Mouse (Mus musculus): ENCODE results near the gene Rrp8. TPM values are rescaled to one million over a fixed set of nuclear protein-coding genes. Genes with fewer than 3 reads are reported as not detected.
"Not testable (repeated sequence)": the region's sequence is repeated elsewhere in the genome, so short reads cannot be mapped to it uniquely, and the experiment has no call there.

Gene Rrp8
- polyA plus RNA-seq, 1 experiment from 2014 or later = 21.2 TPM

DNA sequence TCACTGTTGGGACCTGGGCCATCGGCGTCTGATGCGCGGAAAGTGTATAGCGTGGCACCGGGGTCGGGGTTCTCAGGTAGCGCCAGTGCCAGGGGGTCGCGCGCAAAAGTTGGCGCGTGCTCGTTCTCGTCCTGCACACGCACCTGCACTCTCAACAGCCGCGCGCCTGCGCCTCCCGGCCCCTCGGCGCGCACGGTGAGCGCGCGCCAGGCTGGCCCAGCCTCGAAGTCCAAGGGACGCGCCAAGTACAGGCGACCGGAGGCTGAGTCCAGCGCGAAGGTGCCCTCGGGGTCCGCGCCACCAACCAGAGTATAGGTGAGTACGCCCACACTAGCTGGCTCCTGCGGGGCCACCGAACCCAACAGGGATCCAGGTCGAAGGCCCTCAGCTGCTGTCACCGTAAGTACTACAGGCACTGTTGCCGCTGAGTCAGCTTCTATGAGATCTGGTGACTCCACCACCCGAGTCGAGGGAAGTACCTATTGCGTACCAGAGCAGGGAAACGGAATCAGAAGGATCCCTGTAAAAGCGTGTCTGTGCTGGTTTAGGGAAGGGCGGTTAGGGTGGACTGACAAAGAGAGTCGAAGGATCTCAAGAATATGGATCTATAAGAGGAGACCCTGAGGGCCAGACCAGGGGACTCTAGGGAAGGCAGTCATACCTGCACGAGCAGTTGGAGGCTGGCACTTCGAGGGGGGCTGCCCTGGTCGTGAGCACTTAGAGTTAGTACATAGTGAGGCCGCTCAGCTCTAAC is 25.5 kb upstream of the Rrp8 start:
- H3K79me2 ChIP-seq (ENCODE audit: inconsistent target) = no peaks in the 10 kb centered on the region
- no peak overlapping the region for H3K27ac ChIP-seq
- no peaks in the 10 kb centered on the region for H3K36me3 ChIP-seq (ENCODE audit: inconsistent target)
- H3K4me3 ChIP-seq (ENCODE audit: inconsistent target) = no peak overlapping the region
- 48% methylated on average over 55 of the region's 55 CpGs for WGBS (ENCODE audit: missing documents)

- WGBS (ENCODE audit: missing documents) = 40% methylated on average over 46 of the region's 51 CpGs
- Histone ChIP-seq H3K4me3 (ENCODE audit: inconsistent target) (no peak overlapping the region), H3K79me2 (ENCODE audit: inconsistent target) (no peaks in the 10 kb centered on the region), H3K36me3 (ENCODE audit: inconsistent target) (no peaks in the 10 kb centered on the region), H3K27ac (no peak overlapping the region)
Observed at GRCm38 (mm10) chr7:105761813-105762484, 24.8 kb upstream of the Rrp8 start.

DNA sequence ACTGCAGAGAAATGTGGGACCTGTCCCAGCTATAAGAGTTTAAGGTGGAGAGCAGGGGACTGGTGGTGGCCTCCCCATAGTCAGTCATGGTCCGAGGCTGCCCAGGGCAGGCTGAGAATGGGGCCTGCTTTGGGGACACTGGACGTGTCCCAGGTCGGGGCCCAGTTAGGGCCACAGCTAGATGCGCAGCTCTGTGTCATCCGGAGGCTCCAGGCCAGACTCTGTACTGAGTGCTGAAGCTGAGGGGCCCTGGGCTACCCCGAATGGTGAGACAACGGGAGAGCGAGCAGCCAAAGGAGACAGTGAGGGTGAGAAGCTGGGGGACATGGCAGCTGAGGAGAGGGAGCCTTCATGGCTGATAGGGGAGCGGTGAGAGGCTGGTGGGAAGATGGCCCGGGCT is 16.1 kb upstream of the Rrp8 start:
- no peak overlapping the region for H3K27ac ChIP-seq
- peaks cover 19% of the 10 kb centered on the region; the same call in 1 of the 2 replicates for H3K36me3 ChIP-seq (ENCODE audit: inconsistent target)
- 93% methylated on average over 10 of the region's 10 CpGs for WGBS (ENCODE audit: missing documents)
- peaks cover 27% of the 10 kb centered on the region for H3K79me2 ChIP-seq (ENCODE audit: inconsistent target)
- no peak overlapping the region for H3K4me3 ChIP-seq (ENCODE audit: inconsistent target)

DNA sequence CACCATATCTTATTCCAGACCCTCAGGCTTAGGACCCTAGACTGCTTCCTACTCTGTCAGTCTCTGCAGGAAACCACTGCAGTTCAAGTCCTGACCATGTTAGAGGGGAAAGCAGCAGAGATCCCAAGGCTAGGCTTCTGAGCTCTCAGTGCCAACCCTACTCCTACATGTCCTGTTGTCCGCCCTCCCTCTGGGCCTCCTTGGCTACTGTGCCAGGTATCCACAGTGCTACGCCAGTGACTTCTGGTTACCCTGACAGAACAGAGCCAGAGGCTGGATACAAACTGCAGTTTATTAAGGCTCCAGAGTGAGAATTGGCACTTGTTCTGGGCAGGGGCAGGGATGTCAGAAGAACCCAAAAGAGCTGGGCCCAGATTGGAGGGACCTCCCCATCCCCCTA is 15.5 kb upstream of the Rrp8 start:
- Histone ChIP-seq H3K36me3 (ENCODE audit: inconsistent target) (peaks cover 24% of the 10 kb centered on the region; the same call in 1 of the 2 replicates), H3K79me2 (ENCODE audit: inconsistent target) (peaks cover 27% of the 10 kb centered on the region), H3K4me3 (ENCODE audit: inconsistent target) (no peak overlapping the region), H3K27ac (no peak overlapping the region)
- 96% methylated on average over 2 of the region's 2 CpGs for WGBS (ENCODE audit: missing documents)

- peak within 1 kb of the TSS; percentile 98 for H3K4me3 ChIP-seq (ENCODE audit: inconsistent target)
- WGBS (ENCODE audit: missing documents) = 22% methylated on average over 20 of the region's 20 CpGs
- H3K36me3 ChIP-seq (ENCODE audit: inconsistent target) = peaks cover 34% of the 10 kb centered on the region; the same call in 1 of the 2 replicates
- peaks cover 27% of the 10 kb centered on the region for H3K79me2 ChIP-seq (ENCODE audit: inconsistent target)
- peak within 1 kb of the TSS; percentile 96 for H3K27ac ChIP-seq
Observed at GRCm38 (mm10) chr7:105751491-105752433, 14.6 kb upstream of the Rrp8 start, which contains the start of gene Tpp1. Tpp1 (minus strand) TSS chr7:105752235.

DNA sequence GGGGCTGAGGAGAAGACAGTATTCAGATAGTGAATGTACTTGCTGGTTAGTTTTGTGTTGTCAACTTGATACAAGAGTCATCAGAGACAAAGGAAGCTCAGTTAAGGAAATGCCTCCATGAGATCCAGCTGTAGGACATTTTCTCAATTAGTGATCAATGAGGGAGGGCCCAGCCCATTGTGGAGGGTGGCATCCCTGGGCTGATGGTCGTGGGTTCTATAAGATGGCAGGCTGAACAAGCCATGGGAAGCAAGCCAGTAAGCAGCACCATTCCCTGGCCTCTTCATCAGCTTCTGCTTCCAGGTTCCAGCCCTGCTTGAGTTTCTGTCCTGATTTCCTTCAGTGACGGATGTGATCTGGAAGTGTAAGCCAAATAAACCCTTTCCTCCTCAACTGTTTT is 10.6 kb upstream of the Rrp8 start:
- peaks cover 38% of the 10 kb centered on the region for H3K79me2 ChIP-seq (ENCODE audit: inconsistent target)
- H3K27ac ChIP-seq = no peak overlapping the region
- H3K36me3 ChIP-seq (ENCODE audit: inconsistent target) = peaks cover 37% of the 10 kb centered on the region; the same call in 1 of the 2 replicates
- 97% methylated on average over 2 of the region's 2 CpGs for WGBS (ENCODE audit: missing documents)
- no peak overlapping the region for H3K4me3 ChIP-seq (ENCODE audit: inconsistent target)

DNA sequence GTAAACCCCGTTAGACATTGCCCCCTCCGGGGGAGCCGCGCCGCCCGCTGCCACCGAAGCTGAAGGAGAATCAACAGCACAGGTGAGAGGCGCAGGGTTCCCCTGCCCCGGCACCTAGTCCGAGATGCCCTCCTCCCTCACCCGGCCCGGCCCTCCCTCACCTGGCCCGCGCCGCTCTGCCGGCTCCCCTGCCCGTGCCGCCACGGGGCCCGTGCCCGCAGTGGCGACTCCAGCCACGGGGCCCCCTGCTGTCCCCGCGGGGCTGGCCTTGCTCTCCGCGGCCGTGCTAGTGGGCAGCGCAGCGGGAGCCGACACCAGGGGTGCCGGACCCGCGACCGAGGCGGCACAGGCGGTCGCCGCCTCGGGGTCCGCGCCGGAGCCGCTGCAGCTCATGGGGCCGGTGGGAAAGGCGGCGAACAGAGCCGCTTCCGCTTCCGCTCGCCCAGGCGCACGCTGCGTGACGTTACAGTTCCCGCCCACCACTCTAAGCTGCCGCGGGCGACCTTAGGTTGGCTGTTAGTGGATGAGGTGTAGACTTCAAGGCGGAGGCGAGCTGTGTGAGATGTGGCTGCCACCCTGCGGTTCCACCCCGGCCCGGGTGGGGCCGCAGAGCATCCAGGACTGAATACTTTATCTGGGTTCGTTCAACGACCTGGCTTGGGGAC is 6.9 kb upstream of the Rrp8 start, which contains the start of gene Taf10:
TSS of gene Taf10 (minus strand) at position 436 of the 665 bp plus-strand sequence.
- Histone ChIP-seq H3K27ac (peak within 1 kb of the TSS; percentile 38), H3K4me3 (ENCODE audit: inconsistent target) (peak within 1 kb of the TSS; percentile 63), H3K36me3 (ENCODE audit: inconsistent target) (peaks cover 51% of the 10 kb centered on the region), H3K79me2 (ENCODE audit: inconsistent target) (peaks cover 37% of the 10 kb centered on the region)
- WGBS (ENCODE audit: missing documents) = under 1% methylated on average over 49 of the region's 67 CpGs

DNA sequence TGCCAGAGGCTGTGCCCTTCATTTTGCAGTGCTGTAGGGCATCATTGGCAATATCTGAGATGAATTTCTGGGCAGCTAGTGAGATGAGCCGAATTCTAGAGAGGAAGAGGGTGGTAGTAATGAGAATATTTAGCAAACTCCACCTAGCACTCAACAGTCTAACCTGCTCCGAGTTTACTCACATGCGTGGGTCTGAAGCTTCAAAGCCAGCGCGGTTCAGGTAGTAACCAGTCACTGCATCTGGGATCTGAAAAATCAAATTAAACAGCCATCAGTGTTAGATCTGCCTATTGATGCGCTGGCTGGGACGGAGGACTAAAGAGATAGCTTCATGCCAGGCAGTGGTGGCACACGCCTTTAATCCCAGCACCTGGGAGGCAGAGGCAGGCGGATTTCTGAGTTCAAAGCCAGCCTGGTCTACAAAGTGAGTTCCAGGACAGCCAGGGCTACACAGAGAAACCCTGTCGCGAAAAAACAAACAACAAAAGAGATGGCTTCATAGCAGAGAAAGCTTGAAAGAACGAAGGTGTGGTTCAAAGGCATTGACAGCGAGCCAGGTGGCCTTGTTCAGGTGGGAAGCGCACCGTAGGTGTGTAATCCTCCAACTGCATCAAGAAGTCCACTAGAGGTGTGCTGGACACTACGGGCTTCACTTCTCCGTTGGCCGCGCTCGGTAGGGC is 6.2 kb upstream of the Rrp8 start:
- Histone ChIP-seq H3K36me3 (ENCODE audit: inconsistent target) (peaks cover 44% of the 10 kb centered on the region), H3K4me3 (ENCODE audit: inconsistent target) (peak overlapping the region; percentile 63), H3K79me2 (ENCODE audit: inconsistent target) (peaks cover 44% of the 10 kb centered on the region), H3K27ac (peak overlapping the region; percentile 25; the same call in 1 of the 2 replicates)
- WGBS (ENCODE audit: missing documents) = 36% methylated on average over 19 of the region's 20 CpGs

GRCm38 (mm10) chr7:105742539-105743215 is 5.5 kb upstream of the Rrp8 start:
- Histone ChIP-seq H3K36me3 (ENCODE audit: inconsistent target) (peaks cover 37% of the 10 kb centered on the region), H3K79me2 (ENCODE audit: inconsistent target) (peaks cover 51% of the 10 kb centered on the region)
- 93% methylated on average over 6 of the region's 7 CpGs for WGBS (ENCODE audit: missing documents)
- H3K4me3 ChIP-seq (ENCODE audit: inconsistent target); H3K27ac ChIP-seq: not testable (repeated sequence)

DNA sequence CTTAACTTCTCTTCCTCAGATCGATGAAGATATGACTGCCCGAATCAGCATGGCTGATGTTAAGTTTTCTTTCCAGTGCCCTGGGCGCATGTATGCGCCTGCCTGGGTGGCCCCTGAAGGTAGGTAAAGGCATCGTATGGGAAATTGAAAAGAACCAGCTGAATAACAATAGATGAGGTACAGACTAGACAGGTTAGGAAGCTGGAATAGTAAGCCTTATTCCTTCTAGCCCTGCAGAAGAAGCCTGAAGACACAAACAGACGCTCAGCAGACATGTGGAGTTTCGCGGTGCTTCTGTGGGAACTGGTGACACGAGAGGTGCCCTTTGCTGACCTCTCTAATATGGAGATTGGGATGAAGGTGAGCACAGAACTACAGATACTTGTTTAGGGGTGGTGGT is 4.8 kb upstream of the Rrp8 start:
- H3K36me3 ChIP-seq (ENCODE audit: inconsistent target) = peaks cover 30% of the 10 kb centered on the region
- no peak overlapping the region for H3K27ac ChIP-seq
- no peak overlapping the region for H3K4me3 ChIP-seq (ENCODE audit: inconsistent target)
- H3K79me2 ChIP-seq (ENCODE audit: inconsistent target) = peaks cover 58% of the 10 kb centered on the region
- 93% methylated on average over 9 of the region's 9 CpGs for whole genome bisulfite sequencing (ENCODE audit: missing documents)

- 93% methylated on average over 6 of the region's 6 CpGs for WGBS (ENCODE audit: missing documents)
- peaks cover 65% of the 10 kb centered on the region for H3K79me2 ChIP-seq (ENCODE audit: inconsistent target)
- peaks cover 24% of the 10 kb centered on the region for H3K36me3 ChIP-seq (ENCODE audit: inconsistent target)
- H3K27ac ChIP-seq = no peak overlapping the region
- no peak overlapping the region for H3K4me3 ChIP-seq (ENCODE audit: inconsistent target)
Observed at GRCm38 (mm10) chr7:105740851-105741250, 3.7 kb upstream of the Rrp8 start.

DNA sequence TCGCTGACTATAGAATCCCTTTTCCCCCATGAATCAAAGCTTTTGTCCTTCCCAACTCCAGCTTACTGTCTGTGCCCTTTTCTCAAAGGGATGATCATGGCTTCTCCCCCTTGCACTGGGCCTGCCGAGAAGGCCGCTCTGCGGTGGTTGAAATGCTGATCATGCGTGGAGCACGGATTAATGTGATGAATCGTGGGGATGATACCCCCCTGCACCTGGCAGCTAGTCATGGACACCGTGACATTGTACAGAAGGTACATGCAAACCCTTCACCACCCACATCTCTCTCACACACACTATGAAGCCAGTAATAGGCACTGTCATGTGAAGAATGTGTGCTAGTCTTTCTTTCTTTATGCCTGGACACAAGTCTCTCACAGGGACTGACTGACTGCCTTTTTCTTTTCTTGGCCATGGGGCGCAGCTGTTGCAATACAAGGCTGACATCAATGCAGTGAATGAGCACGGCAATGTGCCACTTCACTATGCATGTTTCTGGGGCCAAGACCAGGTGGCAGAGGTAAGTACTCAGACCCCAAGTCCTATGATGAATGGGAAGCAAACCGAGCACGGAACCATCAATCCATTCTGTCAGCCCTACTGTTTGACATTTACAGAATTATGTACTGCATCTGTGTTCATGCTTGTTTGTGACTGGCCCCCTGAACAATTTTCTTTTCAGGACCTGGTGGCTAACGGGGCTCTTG is 3.1 kb upstream of the Rrp8 start:
- 92% methylated on average over 13 of the region's 13 CpGs for WGBS (ENCODE audit: missing documents)
- no peak overlapping the region for H3K27ac ChIP-seq

More for the DNA sequence above, 3.1 kb upstream of the Rrp8 start:
- peaks cover 70% of the 10 kb centered on the region for H3K79me2 ChIP-seq (ENCODE audit: inconsistent target)
- peaks cover 24% of the 10 kb centered on the region for H3K36me3 ChIP-seq (ENCODE audit: inconsistent target)
- H3K4me3 ChIP-seq (ENCODE audit: inconsistent target) = no peak overlapping the region
